Mouse (Mus musculus) adrenal gland, adult 18-20 months (tissue): ENCODE measurements around the gene Fndc7. TPM values are rescaled to one million over a fixed set of nuclear protein-coding genes. Genes with fewer than 3 reads are reported as not detected.
"Not testable (repeated sequence)": the region's sequence is repeated elsewhere in the genome, so short reads cannot be mapped to it uniquely, and the experiment has no call there.

Source experiments
- DNase-seq, 2 experiments: peaks; one replicate each; pipeline ENCODE4 v3.0.0; 2021 to 2022; ENCODE audit warnings: low spot score in 2 of 2
- total RNA-seq, 2 experiments: library from RNA; stranded (reverse); gene quantifications; 1 replicate in 1 of 2; 2 replicates in 1 of 2; pipeline ENCODE4 v1.2.3; 2021

Fndc7 gene
- total RNA-seq, 2 experiments from 2014 or later, result 0.43 to 0.74 TPM

DNA sequence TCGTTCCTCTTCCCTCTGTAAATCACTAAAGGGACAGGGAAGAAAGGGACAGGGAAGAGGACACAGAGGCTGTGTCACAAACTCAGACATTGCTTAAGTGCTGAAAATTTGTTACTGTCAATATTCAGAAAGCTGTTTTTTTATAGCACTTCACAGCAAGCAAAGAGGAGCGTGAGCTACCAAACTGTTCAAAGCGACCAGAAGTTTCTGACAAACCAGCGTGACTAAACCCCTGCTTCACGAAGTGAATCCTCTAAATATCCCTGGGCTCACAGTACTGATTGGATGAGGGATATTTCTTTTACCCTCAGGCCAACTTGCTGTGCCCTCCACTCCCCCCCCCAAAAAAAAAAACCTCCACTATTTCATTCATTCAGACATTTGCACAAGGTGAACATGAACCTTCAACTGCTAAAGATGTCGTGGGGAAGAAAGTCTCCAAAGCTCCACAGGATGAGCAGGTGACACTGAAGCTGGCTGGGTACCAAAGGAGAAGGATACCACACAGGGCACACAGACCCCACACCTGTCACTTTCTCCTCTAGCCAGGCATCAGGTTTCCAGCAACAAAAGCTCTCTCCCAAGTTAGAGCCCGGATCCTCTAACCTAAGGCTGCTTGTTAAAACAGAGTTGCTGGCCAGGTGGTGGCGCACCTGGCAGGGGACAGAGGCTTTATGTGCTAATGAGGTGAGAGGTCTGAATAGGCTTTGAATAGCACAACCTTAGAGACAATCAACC lies 33.3 kb downstream of the Fndc7 start:
- DNase-seq, result no peak

DNA sequence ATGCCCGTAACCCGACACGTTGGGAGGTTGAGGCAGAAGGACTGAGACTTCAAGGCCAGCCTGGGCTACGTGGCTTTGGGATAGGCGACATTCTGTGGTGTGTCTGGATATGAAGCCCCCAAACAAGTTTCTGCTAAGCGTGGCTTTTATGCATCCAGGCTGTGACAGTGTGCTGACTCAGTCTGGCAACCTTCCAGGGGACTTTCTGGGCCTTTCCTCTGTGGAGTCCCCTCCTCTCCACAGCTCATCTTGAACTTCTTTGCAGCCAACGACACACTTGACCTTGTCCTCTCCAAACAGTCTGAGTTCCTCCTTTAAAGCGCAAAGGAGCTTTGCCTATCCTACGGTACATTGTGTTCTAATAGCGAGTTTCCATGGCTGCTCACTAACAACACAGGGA lies 33.9 kb downstream of the Fndc7 start:
- peak; percentile 65 to 75 for DNase-seq

DNA sequence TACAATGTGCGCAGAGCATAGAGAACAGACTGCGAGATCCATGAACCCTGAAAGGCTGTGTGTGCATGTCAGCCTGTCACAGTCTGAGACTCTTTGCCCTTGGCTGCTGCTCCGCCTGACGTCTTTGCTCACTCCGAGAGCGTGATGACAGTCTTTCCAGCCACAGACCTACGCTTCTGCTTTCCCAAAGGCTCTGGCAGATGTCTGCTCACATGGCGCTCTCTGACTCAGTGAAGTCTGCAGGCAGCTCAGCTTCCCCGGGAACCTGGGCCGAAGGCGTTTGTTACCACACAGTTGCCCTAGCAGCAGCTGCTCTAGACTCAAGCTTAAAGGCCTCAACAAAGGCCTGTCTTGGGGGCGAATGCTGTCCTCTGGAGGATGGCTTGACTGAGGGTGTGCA lies 34.4 kb downstream of the Fndc7 start:
- peak; percentile 30 to 40 for DNase-seq

DNA sequence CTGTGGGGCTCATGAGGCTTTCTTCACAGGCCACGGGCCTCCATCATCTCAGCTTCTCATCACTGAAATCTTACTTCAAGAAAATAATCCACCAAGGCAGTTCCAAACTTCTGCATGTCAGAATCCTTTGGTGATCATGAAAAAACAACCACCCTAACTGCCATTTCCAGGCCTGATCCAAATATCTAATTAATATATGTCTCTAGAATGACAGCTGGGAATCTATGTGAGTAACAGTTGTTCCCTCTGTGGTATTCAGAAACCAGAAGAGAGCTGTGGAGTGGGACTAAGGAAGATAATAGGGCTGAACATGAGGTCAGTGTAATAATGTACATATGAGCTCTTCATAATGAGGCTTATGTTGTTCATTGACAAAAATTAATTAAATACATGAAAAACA lies 36.5 kb downstream of the Fndc7 start:
- DNase-seq, result no peak

DNA sequence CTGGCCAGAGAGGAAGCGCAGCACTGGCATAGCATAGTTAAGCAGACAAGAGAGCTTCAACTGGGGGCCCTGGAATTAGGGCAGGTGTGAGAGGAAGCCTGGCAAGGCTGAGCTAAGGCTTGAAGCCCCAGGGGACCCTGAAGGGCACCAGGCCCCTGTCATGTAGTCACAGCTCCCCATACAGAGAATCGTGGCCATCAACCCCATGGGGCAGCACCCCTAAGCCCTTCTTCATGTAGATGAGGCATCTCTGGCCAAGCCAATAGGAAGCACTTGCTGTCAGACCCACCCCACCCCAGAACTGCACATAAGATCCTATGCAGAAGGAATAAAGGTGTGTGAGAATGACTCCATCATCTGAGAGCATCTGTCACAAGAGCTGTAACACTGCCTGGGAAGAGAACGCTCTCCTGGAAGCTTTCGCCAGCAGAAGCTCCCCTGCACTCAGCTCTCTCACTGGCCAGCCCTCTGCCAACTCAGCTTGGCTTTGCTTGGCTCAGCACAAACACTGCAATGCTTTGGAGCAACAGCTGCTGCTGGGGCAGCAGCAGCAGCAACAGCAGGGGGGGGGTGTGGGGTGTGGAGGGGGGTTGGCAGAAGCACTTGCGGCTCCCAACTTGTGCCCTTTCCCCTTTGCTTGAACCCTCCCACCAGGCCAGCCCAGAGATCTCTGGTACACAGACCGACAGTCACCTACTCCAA lies 37.7 kb downstream of the Fndc7 start:
- no peak for DNase-seq

DNA sequence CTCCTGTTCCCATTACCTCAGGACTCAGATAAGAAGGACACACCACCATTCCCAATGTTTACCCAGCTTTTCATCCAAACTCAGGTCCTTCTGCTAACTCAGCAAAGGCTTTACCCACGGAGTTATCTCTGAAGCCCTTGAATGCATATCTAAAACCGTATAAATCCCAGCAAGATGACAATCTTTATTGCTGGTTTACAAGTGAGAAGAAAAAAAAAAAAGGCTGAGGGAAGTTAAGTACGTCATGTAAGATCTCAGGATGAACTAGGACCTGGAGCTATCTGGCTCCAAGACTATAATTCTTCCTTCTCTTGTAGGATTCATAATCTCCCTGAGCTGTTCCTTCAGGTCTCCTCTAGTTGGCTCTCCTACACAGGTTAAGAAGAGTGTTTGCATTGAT lies 38.3 kb downstream of the Fndc7 start:
- no peak for DNase-seq

DNA sequence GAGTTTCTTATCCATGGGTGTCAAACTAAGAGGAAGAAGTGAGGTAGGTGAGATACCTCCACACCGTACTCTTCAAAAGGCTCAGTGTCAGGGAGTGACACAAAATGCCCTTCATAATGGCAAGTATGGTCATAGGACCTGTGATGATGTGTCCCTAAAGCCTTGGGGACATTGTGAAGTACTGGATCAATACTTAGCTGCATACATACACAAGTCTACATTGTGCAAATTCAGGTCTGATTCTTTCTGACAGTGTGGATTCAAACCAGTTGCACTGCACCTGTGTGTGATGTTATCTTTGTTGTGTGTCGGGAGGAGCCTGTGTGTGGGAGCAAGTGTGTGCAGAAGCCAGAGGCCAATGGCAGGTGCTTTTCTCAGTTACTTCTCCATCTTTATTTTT lies 38.7 kb downstream of the Fndc7 start:
- DNase-seq, result no peak

DNA sequence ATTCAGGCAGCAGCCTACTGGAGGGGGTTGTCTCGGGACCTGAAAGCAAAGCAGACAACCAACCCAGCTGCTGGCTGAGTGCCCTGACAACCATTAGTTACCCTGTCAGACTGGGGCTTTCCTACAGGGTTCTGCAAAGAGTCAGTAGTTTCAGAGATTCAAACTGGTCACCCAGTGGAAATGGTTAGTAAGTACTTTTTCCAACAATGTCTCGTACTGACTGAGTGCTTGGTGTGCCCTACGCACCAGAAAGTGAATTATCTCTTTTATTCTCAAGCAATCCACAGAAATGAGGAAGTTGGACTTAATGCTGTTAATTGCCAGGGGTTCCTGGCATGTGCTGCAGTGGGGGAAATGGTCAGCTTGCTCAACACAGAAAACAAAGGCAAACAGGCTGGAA lies 39.3 kb downstream of the Fndc7 start:
- no peak for DNase-seq

DNA sequence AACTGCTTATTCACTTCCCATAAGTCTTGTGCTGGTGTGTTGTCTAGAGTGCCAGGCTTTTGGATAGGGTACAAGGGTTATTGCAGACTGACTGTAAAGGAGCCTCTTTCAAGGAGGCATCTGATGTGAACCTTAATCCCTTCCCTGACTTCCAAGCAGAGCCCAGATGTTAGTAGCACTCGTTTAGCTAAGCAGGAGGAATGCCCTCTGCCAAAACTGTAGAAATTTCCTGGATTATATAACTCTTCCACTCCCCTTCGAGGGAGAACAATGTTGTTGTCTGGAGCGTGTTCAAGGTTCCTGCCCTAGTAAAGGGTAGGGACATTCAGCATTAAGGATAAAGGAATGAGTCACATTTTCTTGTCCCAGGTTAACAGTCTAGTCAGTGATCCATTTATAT lies 43.2 kb downstream of the Fndc7 start:
- DNase-seq, result no peak

DNA sequence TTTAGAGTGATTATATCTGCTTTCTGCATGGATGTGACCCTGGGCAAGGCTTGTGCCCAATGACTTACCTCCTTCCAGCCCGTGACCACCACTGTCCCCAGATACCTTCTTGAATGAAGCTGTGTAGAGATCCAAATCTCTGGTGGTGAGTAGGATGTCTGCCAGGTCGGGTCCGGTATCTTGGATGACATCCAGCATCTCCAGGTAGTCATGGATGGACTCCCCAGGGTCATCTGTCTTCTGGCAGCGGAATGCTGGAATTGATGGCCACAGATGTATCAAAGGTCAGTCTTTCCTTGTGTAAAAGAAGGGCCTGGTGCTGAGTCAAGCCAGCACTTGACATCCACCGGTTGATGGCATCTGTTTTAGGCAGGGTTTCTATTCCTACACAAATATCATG lies 45.3 kb downstream of the Fndc7 start:
- DNase-seq, result no peak

DNA sequence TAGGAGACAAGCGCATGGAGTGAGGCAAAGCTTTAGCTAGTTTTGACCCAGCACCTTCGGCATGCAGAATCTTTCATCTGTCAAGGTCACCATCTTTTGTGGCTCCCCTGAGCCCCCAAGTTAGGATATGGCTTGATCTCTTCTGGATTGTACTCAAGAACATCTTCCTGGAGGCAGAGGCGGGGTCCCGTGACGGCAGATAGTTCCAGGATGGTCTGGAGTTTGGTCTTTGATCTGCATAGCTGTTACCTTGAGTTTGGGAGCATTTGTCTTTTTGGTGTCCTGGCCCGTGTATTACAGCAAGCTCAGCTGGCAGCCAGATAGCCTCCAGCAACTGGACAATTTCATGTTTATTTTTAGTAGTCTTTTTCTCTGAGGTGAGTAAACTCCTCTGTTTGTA lies 45.8 kb downstream of the Fndc7 start:
- no peak for DNase-seq

DNA sequence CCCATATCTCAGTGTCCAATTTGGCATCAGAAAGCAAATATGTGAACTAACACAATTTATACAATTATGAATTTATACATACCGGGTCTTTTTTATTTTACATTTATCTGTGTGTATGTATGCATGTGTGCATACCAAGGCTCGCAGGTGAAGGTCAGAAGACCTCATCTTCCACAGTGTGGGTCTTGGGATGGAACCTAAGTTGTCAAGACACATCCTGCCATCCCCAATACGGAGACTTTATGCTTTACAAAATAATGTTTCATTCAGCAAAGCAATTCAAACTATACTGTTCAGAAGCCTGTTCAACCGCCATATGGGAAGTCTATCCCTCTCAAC lies 49.1 kb downstream of the Fndc7 start:
- no peak for DNase-seq

DNA sequence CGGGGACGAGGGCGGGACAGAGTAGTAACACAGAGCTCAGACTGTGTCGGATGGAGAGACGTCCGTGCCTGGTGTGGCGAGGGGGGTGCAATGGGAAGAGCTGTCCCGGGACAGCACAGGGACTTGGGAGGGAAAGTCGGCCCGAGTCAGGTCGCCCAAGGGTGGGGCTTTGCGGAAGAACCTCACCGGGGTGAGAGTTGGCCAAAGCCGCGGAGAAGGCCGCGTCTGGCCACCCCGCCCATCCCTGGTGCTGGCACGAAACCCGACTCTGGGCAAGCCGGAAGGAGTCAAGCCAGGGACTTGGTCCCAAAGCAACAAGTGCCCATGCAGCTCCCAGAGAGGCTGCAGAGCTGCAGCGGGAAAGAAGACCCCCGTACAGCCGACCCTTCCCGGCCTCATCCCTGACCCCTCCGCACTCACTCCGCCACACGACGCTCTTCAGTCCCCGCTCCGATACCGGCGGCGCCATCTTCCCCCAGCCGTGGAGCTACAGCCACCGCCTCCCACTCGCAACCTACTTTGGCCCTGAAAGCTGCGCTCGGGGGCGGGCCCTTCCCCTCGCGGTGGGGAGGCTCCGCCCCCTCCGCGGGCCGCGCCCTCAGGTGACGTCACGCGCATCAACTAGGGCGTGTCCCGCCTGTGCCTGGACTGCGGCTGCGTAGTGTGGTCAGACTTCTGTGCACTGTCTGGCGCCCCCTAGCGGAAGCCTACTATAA lies 49.6 kb downstream of the Fndc7 start, which contains the start of gene Stxbp3:
Gene Stxbp3 (minus strand): TSS at position 527 of the 716 bp plus-strand sequence.
- peak; percentile 100 for DNase-seq

DNA sequence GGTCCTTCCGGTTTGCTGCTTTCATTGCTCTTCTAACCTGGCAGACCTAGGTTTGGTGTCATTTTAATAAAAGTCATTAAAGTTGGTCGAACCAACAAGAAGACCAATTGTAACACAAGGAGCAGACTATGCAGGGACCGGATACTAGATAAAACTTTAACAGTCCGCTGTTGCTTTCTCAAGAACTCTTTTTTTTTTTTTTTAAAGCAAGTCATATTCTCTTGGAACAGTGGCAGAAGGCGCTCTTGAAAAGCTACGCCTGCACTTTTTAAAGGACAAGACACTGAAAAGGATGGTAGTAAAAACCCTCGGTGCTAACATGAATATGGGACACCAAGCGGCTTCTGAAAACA lies 50.2 kb downstream of the Fndc7 start:
- DNase-seq, result no peak

DNA sequence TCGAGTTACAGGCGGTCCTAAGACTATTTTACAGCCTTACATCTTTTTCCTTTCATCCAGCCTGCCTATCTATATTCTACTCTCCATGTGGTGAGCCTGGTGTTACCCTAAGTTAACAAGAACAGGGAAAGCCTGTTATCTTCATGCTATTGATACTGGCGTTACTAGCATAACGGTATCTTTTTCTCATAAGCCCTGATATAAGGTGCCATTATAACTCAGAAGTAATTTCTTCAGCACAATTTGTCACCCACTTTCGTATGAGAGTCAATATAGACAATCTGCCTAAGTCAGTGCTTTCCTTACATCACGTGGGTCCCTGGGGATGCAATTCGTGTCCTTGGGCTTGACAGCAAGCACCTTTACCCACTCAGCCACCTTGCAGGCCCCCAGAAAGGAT lies 50.8 kb downstream of the Fndc7 start:
- no peak for DNase-seq

DNA sequence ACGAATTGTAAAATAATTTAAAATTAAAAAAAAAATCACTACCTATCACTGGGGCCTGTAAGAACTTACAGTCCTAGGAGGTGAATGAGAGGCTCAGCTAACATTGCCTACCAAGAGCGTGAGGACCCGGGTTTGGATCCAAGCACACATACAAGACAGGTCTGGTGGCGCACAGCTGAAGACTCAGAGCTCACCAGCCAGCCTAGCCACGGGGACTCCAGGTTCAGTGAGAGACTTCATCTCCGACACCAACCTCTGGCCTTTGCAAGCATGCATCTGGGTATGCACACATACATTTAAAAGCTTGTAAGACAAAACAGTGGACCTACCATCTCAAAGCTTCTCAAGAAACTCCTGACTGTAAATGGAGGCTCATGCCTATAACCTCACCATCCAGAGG lies 52.9 kb downstream of the Fndc7 start:
- DNase-seq, result no peak

DNA sequence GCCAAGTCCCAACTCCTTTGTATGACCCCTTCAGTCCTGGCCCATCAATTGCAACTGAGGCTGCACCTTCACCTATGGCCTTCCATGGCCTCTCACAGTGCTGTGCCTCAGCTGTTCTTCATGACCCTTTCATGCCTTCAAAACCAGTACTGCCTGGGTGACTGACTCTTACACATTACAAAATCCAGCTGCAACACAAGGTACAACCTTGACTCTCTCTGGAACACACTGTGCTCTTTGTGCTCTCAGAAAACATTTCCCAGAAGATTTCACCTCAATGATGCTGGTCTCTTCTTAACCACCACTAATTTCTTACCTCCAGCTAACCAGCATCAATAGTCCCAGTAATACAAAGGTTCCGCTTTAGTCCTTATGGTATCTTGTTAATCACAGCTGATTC lies 56.1 kb downstream of the Fndc7 start:
- DNase-seq, result not testable (repeated sequence)

DNA sequence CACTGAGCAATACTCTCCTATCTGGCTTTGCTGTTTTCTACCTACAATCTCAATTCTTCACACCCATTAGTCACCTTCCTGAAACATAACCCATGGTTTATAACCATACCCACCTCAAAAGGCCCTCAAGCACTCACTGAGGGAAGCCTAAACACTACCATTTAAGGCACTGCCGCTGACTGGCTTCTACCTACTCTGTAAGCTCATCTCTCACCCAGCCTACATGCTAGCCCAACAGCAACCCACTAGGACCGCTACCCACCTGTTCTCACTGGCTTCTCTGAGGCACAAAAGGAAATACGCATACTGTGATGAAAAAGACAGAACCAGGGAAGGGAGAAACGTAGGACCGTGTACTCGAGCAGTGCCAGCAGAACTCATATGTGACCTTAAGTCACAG lies 58.1 kb downstream of the Fndc7 start:
- DNase-seq, result no peak

DNA sequence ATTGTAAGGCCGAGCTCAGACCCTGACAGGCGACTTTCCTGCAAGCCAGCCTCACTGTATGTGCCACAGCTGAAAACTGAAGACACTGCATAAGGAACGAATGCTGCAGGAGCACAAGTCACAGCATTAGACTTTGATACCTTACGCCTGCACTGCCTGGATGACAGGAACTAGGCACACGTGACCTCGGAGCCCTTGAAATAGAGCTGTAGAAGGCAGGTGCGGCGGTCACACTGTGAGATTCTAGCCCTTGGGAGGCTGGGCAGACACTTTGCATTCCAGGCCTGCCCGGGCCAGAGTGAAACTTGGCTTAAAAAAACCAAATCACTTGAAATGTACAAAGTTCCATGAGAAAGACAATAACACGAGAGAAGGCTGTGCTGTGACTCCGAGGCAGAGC lies 59.3 kb downstream of the Fndc7 start:
- no peak for DNase-seq

DNA sequence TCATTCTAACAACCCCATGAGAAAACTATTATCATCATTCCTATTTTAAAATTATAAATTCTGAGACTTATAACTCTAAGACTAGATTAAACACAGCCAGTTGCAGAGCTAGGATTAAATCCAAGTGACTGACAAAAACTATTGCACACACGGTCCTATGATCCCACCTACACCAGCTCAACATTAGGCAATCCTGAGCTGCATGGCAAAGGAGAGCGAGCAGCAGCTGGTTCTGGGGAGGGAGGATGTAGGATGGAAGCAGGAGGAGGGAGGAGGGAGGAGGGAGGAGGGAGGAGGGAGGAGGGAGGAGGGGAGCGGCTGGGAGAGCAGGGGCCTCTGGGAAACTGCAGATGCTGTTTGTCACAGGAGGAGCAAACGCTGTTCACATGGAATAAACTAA lies 74.2 kb downstream of the Fndc7 start:
- no peak for DNase-seq

DNA sequence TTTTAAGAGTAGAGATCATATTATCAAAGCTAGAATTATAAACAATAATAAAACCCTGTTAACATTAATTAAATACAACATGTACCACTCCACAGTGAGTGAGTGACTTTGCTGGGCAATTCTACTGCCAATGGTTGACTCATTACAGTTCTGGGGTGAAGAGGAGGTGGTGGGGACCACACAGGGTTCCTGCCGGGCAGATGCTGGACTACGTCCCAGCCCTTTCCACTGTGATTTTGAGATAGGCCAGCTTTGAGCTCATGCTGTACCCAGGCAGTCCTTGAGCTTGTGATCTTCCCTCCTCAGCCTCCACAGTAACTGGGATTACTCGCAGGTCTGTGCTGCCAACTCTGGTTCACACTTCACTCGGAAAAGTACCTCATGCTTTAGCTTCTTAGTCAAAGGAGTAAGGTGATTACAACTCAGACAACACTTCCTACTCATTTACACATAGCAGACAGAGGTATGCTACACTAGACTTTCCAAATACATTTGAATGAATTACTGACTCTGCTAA lies 79.0 kb downstream of the Fndc7 start:
- DNase-seq, result no peak

DNA sequence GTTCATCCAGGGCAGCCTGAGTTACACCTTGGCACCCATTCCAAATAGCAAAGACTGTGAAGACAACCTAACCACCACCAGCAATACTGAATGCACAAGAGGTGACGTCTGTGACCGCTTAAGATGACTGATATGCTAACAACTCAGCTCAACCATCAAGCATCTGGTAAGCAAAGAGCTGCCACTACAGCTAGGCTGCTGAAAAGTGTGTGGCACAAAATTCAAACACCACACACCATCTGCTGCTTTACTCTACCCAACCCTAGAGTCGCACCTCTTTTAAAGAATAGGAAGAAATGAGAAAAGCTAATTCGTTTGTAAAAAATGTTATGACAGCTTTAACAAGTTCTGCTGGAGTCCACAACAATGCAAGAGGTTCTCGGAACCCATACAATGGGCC lies 84.2 kb downstream of the Fndc7 start:
- DNase-seq, result no peak
